Mouse (Mus musculus) ES-Bruce4 (cell line): ENCODE measurements around the gene Rap1gap2.

Experiments used
- CTCF ChIP-seq: IDR thresholded peaks from one replicate; pipeline ENCODE4 v1.8.1; 2011; ENCODE audit warnings: low read depth, low read length
- POLR2A ChIP-seq: IDR thresholded peaks from one replicate; pipeline ENCODE4 v1.8.1; 2011; ENCODE audit warnings: low read length; ENCODE audit not compliant: insufficient read depth

DNA sequence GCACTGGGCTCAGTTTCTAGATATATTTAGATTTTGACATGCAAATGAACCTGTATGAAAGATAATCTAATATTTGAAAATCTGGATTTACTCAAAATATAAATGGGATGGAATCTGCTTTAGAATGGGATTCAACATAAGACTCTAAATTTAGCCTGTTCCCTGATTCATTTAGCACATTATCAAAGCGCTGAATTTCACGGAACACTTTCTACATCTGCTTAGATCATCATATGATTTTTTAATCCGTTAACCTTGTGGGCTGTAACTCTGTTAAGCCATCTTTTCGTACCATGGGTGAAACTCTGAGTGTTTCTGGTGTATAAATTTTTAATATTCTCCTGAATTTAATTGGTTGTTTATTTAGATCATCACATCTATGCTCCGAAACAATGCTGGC is 184.4 kb downstream of the Rap1gap2 start:
- TF ChIP-seq CTCF: no peak
- TF ChIP-seq POLR2A: no peak
